ENCODE assay signal across 10 mouse cellular contexts in the genomic region with DNA sequence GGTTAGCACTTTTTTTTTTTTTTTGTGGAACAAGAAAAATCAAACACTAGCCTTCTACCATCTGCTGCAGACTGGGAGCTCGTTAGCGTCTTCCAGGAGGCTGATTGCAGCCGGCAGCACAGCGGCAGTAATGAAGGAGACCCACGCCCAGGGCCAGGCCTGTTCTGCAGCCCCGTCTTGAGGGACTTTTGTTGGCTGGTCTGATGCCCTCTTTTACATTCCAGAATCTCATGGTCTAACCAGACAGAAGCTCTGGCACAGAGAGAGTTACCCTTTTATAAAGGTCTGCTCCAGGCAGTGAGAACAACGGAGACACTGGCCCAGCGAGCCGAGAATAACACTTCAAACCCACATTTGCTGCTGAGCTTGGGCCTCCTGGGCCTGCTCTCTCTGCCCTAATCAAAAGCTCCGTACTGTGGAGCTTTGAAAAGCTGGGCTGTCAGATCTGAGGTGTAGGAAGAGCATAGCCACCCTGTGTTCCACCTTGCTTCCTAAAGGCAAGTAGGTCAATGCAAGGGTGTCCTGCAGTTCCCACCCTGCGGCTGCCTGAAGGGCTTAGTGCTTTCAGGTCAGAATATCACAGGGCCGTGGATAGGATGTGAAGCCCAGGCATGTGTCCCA.
DNase-seq lines count a peak whose midpoint lies in the region; ATAC-seq and TF ChIP-seq lines count a peak whose summit lies in the region.
"Had no signal": no experiment of that assay in that cellular context is flagged by ENCODE, and none has a peak within 500 bp of the region (broad histone marks: within the 10 kb centered on the region; RNA-seq: fewer than 3 reads in every experiment).

No protein-coding gene starts in this region.

- no peak overlapping the region for H3K4me2 ChIP-seq in embryonic facial prominence, embryonic 11.5 days (ENCODE audit: low read depth, low read length)
- no peak overlapping the region for H3K4me2 ChIP-seq in hindbrain, postnatal 0 days (ENCODE audit: low read depth, low read length)
- H3K4me2 ChIP-seq in neural tube, embryonic 14.5 days (ENCODE audit: low read depth, low read length), result no peak overlapping the region

- WGBS in embryonic facial prominence, embryonic 11.5 days, result 50% methylated on average over 12 of the region's 12 CpGs
- 28% methylated on average over 12 of the region's 12 CpGs for WGBS in hindbrain, postnatal 0 days
- WGBS in neural tube, embryonic 14.5 days, result 33% methylated on average over 12 of the region's 12 CpGs

- no peaks in the 10 kb centered on the region for H3K9me3 ChIP-seq in embryonic facial prominence, embryonic 11.5 days (replicated peaks; ENCODE audit: control insufficient read depth, low read length)
- no peaks in the 10 kb centered on the region for H3K9me3 ChIP-seq in hindbrain, postnatal 0 days (ENCODE audit: low read length)
- H3K9me3 ChIP-seq in neural tube, embryonic 14.5 days (ENCODE audit: control insufficient read depth, low read length), result no peaks in the 10 kb centered on the region

- no peaks in the 10 kb centered on the region for H3K27me3 ChIP-seq in embryonic facial prominence, embryonic 11.5 days (ENCODE audit: control insufficient read depth, insufficient read depth, low read length)
- no peaks in the 10 kb centered on the region for H3K27me3 ChIP-seq in hindbrain, postnatal 0 days (ENCODE audit: insufficient read depth, low read length)
- H3K27me3 ChIP-seq in neural tube, embryonic 14.5 days (ENCODE audit: control insufficient read depth, insufficient read depth, low read length), result no peaks in the 10 kb centered on the region

- no peak overlapping the region for H3K9ac ChIP-seq in embryonic facial prominence, embryonic 11.5 days (replicated peaks; ENCODE audit: low read length)
- no peak overlapping the region for H3K9ac ChIP-seq in hindbrain, postnatal 0 days (replicated peaks; ENCODE audit: low read length)
- no peak overlapping the region for H3K9ac ChIP-seq in neural tube, embryonic 14.5 days (replicated peaks; ENCODE audit: low read depth, low read length)
- H3K9ac ChIP-seq: liver, embryonic 14.5 days had no signal

- TF ChIP-seq CTCF in hindbrain, postnatal 0 days (IDR thresholded peaks at IDR 0.05; ENCODE audit: low read depth), result no peak

- ATAC-seq in frontal cortex, adult (ENCODE audit: low TSS enrichment), result peak; percentile 35
- ATAC-seq in embryonic facial prominence, embryonic 11.5 days (replicated peaks; ENCODE audit: insufficient number of reproducible peaks, low FRiP score, low TSS enrichment, low read depth), result no peak
- ATAC-seq in hindbrain, postnatal 0 days, result no peak
- ATAC-seq in neural tube, embryonic 14.5 days (ENCODE audit: low read depth), result no peak
- ATAC-seq in megakaryocyte, adult 5-6 weeks (ENCODE audit: poor library complexity, severe bottlenecking), result no peak

- no peaks in the 10 kb centered on the region for H3K36me3 ChIP-seq in embryonic facial prominence, embryonic 11.5 days (replicated peaks; ENCODE audit: control insufficient read depth, insufficient read depth, low read depth, low read length)
- no peaks in the 10 kb centered on the region for H3K36me3 ChIP-seq in hindbrain, postnatal 0 days (ENCODE audit: insufficient read depth, low read length)
- H3K36me3 ChIP-seq in neural tube, embryonic 14.5 days (ENCODE audit: control insufficient read depth, insufficient read depth, low read length), result no peaks in the 10 kb centered on the region

- H3K4me1 ChIP-seq in embryonic facial prominence, embryonic 11.5 days (ENCODE audit: control insufficient read depth, insufficient read depth, low read length), result no peaks in the 10 kb centered on the region; the same call in 1 of the 2 replicates
- peaks cover 23% of the 10 kb centered on the region for H3K4me1 ChIP-seq in hindbrain, postnatal 0 days (ENCODE audit: insufficient read depth, low read length)
- H3K4me1 ChIP-seq in neural tube, embryonic 14.5 days (ENCODE audit: control insufficient read depth, insufficient read depth, low read length), result peaks cover 11% of the 10 kb centered on the region

- DNase-seq in frontal cortex, postnatal 25 days (ENCODE audit: low spot score in 2 of 2), result no peak
- no peak for DNase-seq in embryonic facial prominence, embryonic 11.5 days (ENCODE audit: low spot score)
- peak; percentile 62 for DNase-seq in hindbrain, postnatal 0 days (ENCODE audit: low spot score)
- no peak for DNase-seq in embryo, embryonic 9.5 days (ENCODE audit: extremely low spot score)
- no peak for DNase-seq in layer of hippocampus, postnatal 25 days (ENCODE audit: extremely low spot score in 1 of 2, low spot score in 1 of 2)
- DNase-seq: thymus, postnatal 4 days had no signal

- H3K27ac ChIP-seq in embryonic facial prominence, embryonic 11.5 days (replicated peaks; ENCODE audit: low read depth, low read length), result 0 out of 2 replicates have a peak overlapping the region, but pooled peaks have one; percentile 1
- H3K27ac ChIP-seq in hindbrain, postnatal 0 days, result peak overlapping the region; percentile 77
- peak overlapping the region; percentile 72 for H3K27ac ChIP-seq in neural tube, embryonic 14.5 days (ENCODE audit: low read depth, low read length)
- H3K27ac ChIP-seq: liver, embryonic 14.5 days had no signal

- H3K4me3 ChIP-seq in embryonic facial prominence, embryonic 11.5 days (ENCODE audit: low read depth, low read length), result no peak overlapping the region
- no peak overlapping the region for H3K4me3 ChIP-seq in hindbrain, postnatal 0 days (ENCODE audit: low read length)
- H3K4me3 ChIP-seq in neural tube, embryonic 14.5 days (ENCODE audit: low read depth, low read length), result no peak overlapping the region

Comparison
In these comparisons a context has a peak if more than half of its experiments do, and no peak if none do; other contexts are left out.
1. H3K27ac ChIP-seq: peak in every context shown above with its lines; median percentile 77 in hindbrain, postnatal 0 days; 72 in neural tube, embryonic 14.5 days; 1 in embryonic facial prominence, embryonic 11.5 days.